Mouse (Mus musculus): ENCODE data around the gene Tmem201.
"Not testable (repeated sequence)": the region's sequence is repeated elsewhere in the genome, so short reads cannot be mapped to it uniquely, and the experiment has no call there.

The Tmem201 gene

DNA sequence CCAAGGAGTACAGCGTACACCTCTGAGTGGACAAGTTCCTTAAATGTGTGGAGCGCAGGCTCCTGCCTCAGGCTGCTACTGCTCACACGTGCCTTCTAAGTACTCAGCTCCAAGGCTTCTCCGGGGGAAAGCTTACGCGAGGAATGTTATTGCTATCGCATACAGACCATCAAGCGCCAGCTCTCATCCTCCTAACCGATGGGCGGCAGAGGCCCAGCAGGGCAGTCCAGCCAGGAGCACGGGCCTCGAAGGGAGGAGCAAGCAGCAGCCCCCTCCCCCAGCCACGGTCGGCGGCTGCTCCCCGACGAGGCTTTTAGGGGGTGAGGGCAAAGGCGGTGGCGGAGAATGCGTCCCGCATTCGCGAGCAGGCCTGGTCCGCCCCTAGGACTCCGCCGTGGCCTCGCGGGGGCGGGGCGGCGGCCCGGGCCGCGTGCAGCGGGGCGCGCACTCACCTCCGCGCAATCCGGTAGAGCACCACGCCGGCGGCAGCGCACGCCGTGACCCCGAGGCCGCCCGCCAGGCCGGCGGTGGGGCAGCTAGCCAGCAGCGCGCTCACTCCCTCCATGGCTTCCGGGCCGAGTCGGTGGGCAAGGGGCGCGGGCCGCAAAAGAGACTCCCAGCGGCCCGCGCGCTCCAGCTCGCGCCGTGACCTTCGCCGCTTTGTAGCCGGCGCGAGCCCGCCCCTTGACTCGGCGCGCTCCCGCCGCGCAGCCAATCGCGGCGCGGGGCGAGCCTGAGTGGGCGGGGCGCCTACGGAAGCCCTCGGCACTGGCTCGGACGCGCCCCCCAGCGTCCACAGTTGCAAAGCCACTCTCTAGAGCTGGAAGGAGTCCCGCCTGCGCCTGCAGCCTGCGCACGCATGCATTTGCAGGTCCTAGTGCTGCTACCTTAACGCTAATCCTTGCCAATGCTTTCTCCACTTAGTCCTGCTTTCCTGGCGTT is at the start of gene Tmem201:
Tmem201 (minus strand) TSS at position 662 of the 942 bp plus-strand sequence.
- DNase-seq (ENCODE audit: low spot score in 2 of 2) = peak; percentile 94 to 98

DNA sequence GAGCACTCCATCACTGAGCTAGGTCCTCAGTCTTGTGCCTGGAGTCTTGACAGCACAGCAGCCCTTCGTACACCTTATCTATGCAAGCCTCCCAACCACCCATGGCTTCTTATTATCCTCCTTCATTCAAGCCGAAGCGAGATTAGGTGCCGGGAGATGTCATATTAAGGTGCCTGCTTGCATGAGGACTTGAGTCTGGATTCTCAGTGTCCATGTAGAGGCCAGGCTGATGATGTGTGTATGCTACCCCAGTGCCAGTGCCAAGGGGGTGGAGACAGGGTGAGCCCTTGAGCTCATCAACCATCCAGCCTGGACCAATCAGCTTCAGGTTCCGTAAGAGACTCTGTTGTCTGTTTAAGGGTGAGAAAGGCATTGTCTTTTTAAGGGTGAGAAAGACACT is 47.1 kb upstream of the Tmem201 start:
- DNase-seq (ENCODE audit: low spot score in 2 of 2) = no peak

DNA sequence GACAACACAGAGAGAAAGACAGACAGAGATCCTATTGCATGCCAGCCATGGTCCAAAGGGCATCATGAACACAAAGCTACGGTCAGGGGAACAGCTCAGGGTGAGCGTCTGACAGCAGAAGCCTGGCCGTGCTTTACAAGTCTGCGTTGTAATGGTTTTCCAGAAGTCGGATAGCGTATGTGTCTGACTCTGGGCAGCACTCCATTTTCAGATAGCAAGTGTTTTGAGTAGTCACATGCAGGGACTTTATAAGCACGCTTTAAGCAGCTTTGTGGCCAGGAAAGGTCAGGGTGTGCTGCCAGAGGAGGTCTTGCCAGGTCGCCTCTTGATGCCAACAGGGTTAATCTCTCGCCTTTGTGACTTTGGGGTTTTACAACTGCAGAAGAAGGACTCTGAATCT is 46.5 kb upstream of the Tmem201 start:
- no peak for DNase-seq (ENCODE audit: low spot score in 2 of 2)

DNA sequence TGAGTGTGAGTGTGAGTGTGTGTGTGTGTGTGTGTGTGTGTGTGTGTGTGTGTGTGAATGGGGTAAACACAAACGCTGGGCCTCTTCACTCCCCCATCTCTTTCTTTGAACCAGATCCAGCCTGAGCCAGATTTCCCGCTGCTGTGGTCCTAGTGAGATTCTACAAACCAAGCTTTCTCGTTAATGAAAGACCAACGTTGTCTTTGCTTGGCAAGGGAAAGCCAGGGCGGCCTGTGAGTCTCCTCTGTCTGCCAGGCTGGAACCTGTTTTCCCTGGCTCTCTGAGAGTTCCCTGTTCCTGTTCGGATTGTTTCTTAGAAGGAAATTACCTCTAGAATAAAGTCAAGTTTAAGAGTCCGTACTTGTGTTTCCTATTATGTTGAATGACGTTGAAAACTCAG is 45.1 kb upstream of the Tmem201 start:
- no peak for DNase-seq (ENCODE audit: low spot score in 2 of 2)

DNA sequence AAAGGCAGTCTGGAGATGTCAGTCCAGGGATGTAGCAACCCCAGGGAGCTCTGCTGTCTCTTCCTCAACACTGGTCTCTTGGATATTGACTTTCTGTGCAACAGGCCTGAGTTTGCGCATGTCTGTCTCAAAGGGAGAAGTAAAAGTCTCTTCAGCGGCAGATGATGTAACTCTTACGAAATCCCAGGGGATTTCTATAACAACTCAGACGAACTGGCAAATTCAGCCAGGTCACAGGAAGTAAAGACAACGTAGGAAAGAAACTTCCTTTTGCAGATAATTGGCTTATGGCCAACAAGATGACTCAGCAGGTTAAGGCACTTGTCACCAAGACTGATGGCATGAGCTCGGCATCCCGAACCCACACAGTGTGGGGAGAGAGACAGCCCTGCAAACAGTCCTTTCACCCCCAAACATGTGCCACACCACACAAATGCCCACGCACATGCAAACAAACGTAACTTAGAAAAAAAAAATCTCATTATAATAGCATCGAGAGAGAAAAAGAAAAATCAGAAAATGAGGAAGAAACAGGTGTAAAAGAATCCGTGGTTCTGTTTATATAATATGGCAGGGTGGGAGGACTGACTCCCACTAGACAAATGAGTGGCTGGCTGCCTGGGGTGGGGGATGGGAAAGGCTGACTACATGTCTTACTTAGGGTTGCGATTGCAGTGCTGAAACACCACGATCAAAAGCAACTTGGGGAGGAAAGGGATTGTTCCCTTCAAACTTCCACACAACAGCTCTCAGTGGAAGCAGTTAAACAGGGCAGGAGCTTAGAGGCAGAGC is 42.9 kb upstream of the Tmem201 start:
- peak in 1 of 2 experiments; percentile 34 for DNase-seq (ENCODE audit: low spot score in 2 of 2)

DNA sequence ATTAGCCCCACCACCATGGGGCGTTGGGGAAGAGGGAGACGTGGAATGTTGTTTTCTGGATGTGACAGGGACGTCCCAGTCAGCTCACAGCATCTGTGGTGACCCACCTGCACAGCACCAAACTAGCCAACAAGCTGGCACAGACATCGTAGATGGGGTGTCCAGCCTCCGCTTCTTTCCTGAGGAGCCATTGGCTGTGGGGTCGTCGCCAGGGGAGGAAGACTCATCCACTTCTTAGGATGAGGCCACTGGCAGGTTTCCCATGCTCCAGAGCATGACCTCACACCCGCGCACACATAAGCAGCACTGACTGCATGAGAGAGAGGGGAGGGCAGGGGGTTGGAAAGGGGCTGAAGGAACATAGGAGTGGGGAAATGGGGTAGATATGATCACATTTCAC is 42.1 kb upstream of the Tmem201 start:
- DNase-seq (ENCODE audit: low spot score in 2 of 2) = no peak

DNA sequence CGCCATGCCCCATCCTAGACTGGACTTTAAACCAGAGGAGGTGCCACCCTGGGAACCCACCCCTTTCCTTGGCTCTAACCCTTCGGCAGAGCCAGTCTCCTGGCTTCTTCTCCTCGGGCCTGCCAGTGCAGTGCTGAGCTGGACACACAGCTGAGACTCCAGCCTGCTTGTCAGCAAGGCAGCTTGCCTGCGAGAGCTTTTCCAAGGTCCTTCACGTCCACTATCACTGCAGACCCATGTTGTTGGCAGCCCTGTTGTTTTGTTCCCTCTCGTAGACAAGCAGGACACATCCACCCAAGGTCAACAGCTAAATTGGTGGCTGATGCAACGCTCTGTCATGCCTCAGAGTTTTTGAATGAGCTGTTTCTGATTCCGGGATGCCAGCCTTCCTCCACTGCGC is 39.3 kb upstream of the Tmem201 start:
- no peak for DNase-seq (ENCODE audit: low spot score in 2 of 2)

DNA sequence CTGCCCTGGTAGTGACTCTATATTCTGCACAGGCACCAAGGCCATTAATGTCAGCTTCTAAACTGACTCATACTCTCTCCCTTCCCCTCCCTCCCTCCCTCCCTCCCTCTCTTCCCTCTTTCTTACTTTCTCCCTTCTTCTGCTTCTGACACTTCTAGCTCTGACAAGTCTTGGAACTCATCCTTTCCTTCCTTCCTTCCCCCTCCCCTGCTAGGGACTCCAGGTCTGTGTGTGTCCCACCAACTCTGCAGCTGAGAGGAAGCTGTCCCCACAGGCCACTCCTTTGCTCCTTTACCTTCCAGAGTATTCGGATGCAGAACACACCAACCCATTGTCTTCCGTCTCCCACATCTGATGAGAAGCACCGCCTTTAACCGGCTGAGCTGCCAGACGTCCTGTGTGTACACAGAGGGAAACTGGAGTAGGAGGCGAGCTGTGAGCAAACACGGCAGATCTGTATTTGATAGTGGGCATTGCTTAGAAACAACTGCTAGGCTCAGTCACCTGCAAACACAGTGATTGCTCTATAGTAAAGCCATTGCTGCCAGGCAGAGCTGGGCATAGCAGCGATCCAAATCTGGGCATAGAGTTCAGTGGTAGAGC is 38.0 kb upstream of the Tmem201 start:
- DNase-seq (ENCODE audit: low spot score in 2 of 2) = no peak

DNA sequence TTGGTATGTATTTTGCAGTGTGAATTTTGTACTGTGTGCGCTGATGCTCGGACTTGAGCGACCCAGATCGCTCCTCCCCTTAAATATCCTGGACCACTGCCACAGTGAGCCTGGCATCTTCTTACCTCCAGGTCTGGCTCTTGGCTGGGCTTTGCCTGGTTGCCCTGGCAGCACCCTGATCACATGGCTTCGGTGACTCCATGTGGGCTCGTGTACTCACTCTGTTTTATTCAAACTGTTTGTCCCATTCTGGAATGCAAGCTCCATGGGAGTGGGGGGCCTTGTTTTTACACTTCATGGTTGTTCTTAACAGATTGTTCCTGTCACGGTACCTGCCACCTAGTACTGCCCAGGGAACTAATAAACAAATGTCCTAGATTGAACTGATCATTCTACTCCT is 37.5 kb upstream of the Tmem201 start:
- DNase-seq (ENCODE audit: low spot score in 2 of 2) = no peak

DNA sequence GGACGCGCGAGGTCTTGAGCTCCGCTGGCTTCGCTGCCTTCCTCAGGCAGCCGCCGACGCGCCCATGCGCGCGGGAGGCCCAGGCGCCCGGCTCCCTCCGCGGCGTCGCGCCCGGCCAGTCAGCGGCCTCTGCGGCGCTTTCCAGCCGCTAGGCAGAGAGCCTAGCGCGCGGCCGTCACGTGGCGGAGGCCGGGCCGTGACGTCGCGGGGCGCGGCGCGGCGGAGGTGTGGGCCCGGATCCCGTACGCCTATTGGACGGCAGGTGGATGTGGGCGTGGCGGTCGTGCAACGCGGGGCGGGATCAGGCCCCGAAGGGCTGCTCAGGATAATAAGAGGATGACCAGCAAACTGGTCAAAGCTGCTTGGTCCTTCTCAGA is 36.2 kb upstream of the Tmem201 start, which contains the start of gene Slc25a33:
Slc25a33 (minus strand) TSS at position 184 of the 377 bp plus-strand sequence.
- DNase-seq (ENCODE audit: low spot score in 2 of 2) = peak; percentile 90 to 96

DNA sequence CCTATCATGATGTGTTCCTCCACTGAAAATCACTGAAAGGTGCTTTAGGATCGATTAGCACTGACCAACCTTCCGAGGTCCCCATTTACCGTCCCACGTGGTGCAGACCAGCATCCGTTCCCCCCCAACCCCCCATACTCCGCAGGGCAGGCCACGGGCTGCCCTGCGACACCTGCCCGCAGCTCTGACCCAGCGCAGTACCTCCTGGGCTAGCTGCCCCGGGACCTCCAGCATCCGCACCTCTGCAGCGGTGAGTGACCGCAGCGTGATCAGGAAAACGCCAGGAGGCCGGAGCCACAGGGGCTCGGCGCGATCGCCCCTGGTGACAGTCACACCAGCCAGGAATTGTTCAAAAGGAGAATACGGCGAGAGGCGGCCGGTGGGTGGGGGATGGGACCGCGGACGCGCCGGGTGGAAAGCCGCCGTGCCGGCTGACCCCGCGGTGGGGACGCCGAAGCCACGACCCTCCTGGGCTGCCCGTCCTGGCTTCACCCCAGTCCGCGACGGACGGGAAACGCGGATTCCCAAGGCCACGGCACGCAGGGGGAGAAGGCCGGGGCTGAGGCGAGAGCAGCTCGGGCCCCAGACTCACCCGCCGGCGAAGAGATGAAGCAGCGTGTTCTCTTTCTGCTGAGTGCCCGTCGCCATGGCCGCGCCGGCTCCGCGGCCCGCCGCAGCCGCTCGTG is 35.7 kb upstream of the Tmem201 start:
- no peak for DNase-seq (ENCODE audit: low spot score in 2 of 2)

DNA sequence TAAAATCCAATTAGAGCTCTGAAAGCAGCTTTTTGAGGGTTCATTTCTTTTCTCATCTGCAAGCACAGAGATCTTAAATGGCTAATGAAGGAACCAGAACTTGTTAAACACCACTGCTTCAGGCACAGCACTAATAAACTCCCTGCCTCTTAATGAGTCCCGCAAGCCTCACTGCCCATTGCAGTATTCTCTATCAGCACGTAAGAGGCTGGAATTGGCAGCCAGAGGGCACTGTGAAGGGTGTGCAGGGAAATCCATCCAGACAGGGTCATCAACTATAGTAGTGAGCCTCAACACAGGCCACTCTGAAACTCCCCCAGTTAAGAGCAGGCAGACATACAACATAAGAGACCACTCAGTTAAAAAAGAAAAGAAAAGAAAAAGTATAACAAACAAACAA is 34.5 kb upstream of the Tmem201 start:
- no peak for DNase-seq (ENCODE audit: low spot score in 2 of 2)

DNA sequence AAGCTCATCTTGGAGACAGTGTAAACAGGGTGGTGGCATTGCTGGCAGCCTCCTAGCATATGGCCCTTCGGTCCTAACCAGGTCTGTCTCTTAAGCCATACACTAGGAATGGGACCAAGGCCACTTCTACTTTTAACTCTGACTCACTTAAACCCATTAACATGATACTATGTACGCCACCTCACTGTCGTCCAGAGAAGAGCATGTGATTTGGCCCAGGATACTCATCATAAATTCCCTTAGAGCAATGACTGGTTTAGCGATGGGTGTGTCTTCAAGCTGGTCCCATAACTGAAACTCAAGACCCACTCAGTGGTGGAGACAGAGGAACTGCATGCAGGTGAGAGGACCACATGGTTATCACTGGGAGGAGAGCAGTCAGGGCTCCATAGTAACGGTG is 27.4 kb upstream of the Tmem201 start:
- no peak for DNase-seq (ENCODE audit: low spot score in 2 of 2)

DNA sequence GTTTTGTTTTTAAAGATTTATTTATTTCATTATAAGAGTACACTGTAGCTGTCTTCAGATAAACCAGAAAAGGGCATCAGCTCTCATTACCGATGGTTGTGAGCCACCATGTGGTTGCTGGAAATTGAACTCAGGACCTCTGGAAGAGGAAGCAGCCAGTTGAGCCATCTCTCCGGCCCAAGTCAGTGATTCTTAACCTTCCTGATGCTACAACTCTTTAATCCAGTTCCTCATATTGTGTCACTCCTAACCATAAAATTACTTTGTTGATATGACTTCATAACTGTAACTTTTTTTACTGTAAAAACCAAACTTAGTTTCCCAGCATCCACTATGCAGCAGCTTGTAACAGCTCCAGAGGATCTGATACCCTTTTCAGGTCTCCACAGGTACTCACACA is 25.5 kb upstream of the Tmem201 start:
- DNase-seq (ENCODE audit: low spot score in 2 of 2) = no peak

DNA sequence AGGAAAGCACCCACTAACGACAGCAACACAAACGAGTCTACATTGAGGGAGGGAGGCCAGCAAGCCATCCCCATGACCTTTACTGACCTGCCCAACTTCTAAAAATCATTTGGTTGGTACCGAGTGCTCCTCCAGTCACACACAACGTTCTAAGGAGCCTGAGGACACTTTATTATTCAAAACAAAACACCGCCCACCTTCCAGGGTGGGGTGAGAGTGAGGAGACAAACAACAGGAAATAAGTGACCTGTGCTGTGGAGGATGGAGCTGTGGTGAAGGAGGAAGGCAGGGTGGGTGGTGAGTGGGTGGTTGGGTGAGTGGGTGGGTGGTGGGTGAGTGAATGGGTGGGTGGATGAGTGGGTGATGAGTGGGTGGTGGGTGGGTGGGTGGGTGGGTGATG is 21.7 kb upstream of the Tmem201 start:
- DNase-seq (ENCODE audit: low spot score in 2 of 2) = no peak

DNA sequence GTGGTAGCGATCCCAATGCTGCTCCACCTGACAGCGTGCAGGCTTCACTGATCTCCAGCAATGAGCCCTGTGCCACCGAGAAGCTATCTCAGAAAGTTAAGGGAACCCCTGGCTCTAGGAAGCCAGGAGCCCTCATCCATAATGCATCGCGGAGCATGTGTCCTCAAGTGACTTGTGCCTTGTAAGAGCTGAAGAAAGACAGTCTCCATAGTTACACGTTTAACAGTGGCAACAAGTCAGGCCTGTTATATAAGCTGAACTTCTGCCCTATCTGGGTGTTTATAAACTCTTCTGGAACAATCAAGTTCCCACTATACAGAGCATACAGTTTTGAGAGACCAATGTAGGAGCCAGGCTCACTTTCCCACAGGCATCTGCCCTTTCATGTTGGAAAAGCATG is 20.6 kb upstream of the Tmem201 start:
- no peak for DNase-seq (ENCODE audit: low spot score in 2 of 2)

DNA sequence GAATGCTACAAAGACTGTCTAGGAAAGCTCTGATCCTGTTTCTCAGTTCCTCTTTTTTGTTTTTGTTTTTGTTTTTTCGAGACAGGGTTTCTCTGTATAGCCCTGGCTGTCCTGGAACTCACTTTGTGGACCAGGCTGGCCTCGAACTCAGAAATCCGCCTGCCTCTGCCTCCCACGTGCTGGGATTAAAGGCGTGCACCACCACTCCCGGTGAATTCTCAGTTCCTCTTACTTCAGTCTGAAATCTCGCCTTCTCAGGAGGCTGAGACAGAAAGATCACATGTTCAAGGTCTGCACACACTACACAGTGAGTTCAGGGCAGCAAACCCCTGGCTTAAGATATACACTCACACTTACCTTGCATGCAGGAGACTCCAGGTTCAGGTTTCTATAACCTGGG is 18.7 kb upstream of the Tmem201 start:
- DNase-seq (ENCODE audit: low spot score in 2 of 2) = not testable (repeated sequence)

DNA sequence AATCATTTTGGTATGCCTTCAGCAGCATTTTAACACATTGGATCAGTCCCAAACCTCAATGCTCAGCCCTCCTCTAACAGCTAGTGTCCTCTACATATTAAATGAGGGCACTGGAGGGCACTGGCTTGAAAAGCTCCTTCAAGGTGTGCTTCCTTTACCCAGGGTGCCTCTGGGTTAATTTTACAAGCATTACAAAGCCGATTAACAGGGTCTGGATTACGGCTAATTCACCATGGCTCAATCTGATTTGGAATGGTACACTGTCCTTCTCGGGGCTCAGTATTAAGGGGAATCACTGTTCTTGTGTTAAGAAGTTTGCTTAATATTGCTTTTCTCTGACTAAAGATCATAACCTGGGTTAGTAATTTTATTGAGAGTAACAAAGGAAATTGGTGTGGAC is 15.0 kb upstream of the Tmem201 start:
- DNase-seq (ENCODE audit: low spot score in 2 of 2) = no peak

DNA sequence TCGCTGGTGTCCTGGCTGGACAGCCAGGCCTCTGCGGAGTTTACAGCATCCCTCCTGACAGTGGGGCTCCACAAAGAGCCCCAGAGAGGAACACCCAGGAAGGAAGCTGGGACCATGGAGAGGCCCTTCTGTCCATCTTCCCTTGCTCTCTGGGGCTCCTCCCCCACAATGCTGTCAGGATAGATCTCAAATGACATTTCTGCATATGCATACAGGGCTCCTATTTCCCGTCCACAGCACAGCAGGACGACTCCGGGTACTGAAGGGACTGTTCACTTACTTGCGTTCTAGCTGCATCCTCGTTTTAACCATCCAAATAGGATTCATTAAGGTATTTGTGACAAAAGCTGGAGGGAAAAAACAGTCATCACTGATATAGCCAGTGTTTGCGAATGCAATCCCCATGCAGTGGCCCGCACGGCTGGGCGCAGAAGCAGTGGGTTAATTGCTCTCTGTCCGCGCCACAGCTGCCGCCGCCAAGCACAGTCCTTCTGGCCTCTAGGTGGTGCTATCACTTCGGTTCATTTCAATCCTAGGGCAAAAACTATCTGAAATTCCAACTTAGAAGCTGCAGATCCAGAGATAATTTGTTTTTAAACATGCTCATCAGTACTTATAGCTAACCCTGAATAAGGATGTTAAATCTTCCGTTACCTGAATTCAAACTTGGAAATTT is 14.4 kb upstream of the Tmem201 start:
- DNase-seq (ENCODE audit: low spot score in 2 of 2) = peak in 1 of 2 experiments; percentile 74

DNA sequence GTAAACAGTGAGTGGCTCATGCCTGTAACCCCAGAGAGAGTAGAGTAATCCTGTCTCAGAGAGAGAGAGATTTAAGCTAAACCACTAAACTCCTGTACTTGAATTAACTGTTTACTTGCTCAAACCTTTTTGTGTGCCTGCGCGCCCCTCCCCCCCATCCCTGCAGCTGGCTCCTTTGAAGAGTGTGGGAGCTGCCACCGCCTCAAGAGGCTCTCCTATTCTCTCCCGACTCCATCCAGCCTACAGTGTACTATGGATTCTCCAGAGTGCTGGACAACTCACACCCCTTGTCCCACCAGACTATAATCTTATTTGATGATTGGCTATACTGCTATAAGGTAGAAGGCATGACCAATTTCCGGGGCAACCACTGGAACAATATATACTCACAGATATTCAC is 12.8 kb upstream of the Tmem201 start:
- DNase-seq (ENCODE audit: low spot score in 2 of 2) = no peak

DNA sequence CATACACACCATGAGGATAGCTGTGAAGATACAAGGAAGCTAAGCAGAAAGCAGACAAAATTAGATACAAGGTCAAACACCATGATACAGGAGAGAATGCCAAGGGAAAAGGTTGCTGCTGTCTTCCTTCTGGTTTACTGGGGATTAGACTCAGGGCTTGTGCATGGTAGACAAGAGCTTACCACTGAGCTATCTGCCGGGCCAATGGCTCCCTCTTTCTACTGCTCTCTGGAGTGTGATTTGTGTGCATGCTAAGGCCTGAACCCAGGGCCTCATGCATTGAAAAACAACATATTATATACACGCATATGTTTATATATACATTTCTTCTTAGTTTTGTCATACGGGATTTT is 11.8 kb upstream of the Tmem201 start:
- not testable (repeated sequence) for DNase-seq (ENCODE audit: low spot score in 2 of 2)

Data from spleen, postnatal 4 days (tissue).